In genomic region chr2:50674151-50674855, GRCm38 (mm10) we compare ENCODE assay signal across 21 mouse cellular contexts.
DNase-seq lines count a peak whose midpoint lies in the region; ATAC-seq lines count a peak whose summit lies in the region.
"Had no signal": no experiment of that assay in that cellular context is flagged by ENCODE, and none has a peak within 500 bp of the region (broad histone marks: within the 10 kb centered on the region; RNA-seq: fewer than 3 reads in every experiment).

No protein-coding gene starts in this region.

- no peak overlapping the region for H3K4me3 ChIP-seq in heart, embryonic 12.5 days
- H3K4me3 ChIP-seq in hindbrain, embryonic 14.5 days (replicated peaks; ENCODE audit: low read length), result no peak overlapping the region
- H3K4me3 ChIP-seq: embryonic facial prominence, embryonic 15.5 days; forebrain, embryonic 10.5 days; limb, embryonic 15.5 days; liver, embryonic 15.5 days; midbrain, embryonic 13.5 days; neural tube, embryonic 13.5 days had no signal

- no peak overlapping the region for H3K27ac ChIP-seq in heart, embryonic 12.5 days (ENCODE audit: poor library complexity, severe bottlenecking)
- no peak overlapping the region for H3K27ac ChIP-seq in hindbrain, embryonic 14.5 days
- H3K27ac ChIP-seq: embryonic facial prominence, embryonic 15.5 days; forebrain, embryonic 10.5 days; hindbrain, postnatal 0 days; limb, embryonic 15.5 days; liver, embryonic 15.5 days; midbrain, embryonic 13.5 days; neural tube, embryonic 13.5 days had no signal

- H3K4me2 ChIP-seq in heart, embryonic 12.5 days, result no peak overlapping the region
- no peak overlapping the region for H3K4me2 ChIP-seq in hindbrain, embryonic 14.5 days (replicated peaks)
- H3K4me2 ChIP-seq: embryonic facial prominence, embryonic 15.5 days; limb, embryonic 15.5 days; liver, embryonic 15.5 days; midbrain, embryonic 13.5 days; neural tube, embryonic 13.5 days had no signal

- H3K36me3 ChIP-seq in heart, embryonic 12.5 days, result no peaks in the 10 kb centered on the region
- H3K36me3 ChIP-seq in hindbrain, embryonic 14.5 days (replicated peaks; ENCODE audit: control insufficient read depth, insufficient read depth), result no peaks in the 10 kb centered on the region
- H3K36me3 ChIP-seq: embryonic facial prominence, embryonic 15.5 days; forebrain, embryonic 10.5 days; limb, embryonic 15.5 days; liver, embryonic 15.5 days; midbrain, embryonic 13.5 days; neural tube, embryonic 13.5 days had no signal

- ATAC-seq in heart, embryonic 12.5 days (ENCODE audit: insufficient number of reproducible peaks, low FRiP score), result no peak
- no peak for ATAC-seq in hindbrain, embryonic 14.5 days (ENCODE audit: low FRiP score)
- ATAC-seq: forebrain, postnatal 0 days; hindbrain, postnatal 0 days; intestine, postnatal 0 days; midbrain, embryonic 13.5 days had no signal

- 0 out of 2 replicates have a peak, but pooled peaks cover 3% of the 10 kb centered on the region for H3K9me3 ChIP-seq in heart, embryonic 12.5 days (replicated peaks)
- H3K9me3 ChIP-seq in hindbrain, embryonic 14.5 days (ENCODE audit: control insufficient read depth, low read length), result no peaks in the 10 kb centered on the region
- H3K9me3 ChIP-seq: embryonic facial prominence, embryonic 15.5 days; limb, embryonic 15.5 days; liver, embryonic 15.5 days; midbrain, embryonic 13.5 days; neural tube, embryonic 13.5 days had no signal

- peak; percentile 41 to 42 for DNase-seq in heart, adult 9 months (ENCODE audit: low spot score in 2 of 2)
- DNase-seq in 3134 (ENCODE audit: extremely low read depth, insufficient read length, low spot score) (peak; percentile 23), NIH3T3 (ENCODE audit: low read depth) (peak; percentile 55)
- DNase-seq in lung, postnatal 14 days, result peak; percentile 46
- DNase-seq in hindbrain, embryonic 14.5 days (ENCODE audit: low spot score), result no peak
- DNase-seq in cerebellum, adult 9-11 months, result no peak
- DNase-seq: adrenal gland, postnatal 25 days; cerebellum, adult 11-12 months; cerebellum, postnatal 36 days; forebrain, postnatal 0 days; spleen, adult 18-20 months; thymus, adult 2 months had no signal

- H3K9ac ChIP-seq in heart, embryonic 12.5 days, result no peak overlapping the region
- H3K9ac ChIP-seq in hindbrain, embryonic 14.5 days, result no peak overlapping the region
- H3K9ac ChIP-seq: embryonic facial prominence, embryonic 15.5 days; forebrain, postnatal 0 days; limb, embryonic 15.5 days; liver, embryonic 15.5 days; midbrain, embryonic 13.5 days; neural tube, embryonic 13.5 days had no signal

- H3K4me1 ChIP-seq in heart, embryonic 12.5 days (replicated peaks), result no peaks in the 10 kb centered on the region
- H3K4me1 ChIP-seq in hindbrain, embryonic 14.5 days (replicated peaks; ENCODE audit: control insufficient read depth, insufficient read depth, low read length), result no peaks in the 10 kb centered on the region
- H3K4me1 ChIP-seq: embryonic facial prominence, embryonic 15.5 days; forebrain, embryonic 10.5 days; liver, embryonic 15.5 days; midbrain, embryonic 13.5 days; neural tube, embryonic 13.5 days had no signal

- WGBS in heart, embryonic 12.5 days, result 69% methylated on average over 7 of the region's 7 CpGs
- WGBS in hindbrain, embryonic 14.5 days, result 93% methylated on average over 7 of the region's 7 CpGs

- H3K27me3 ChIP-seq in heart, embryonic 12.5 days (replicated peaks), result no peaks in the 10 kb centered on the region
- H3K27me3 ChIP-seq in hindbrain, embryonic 14.5 days (ENCODE audit: control insufficient read depth, insufficient read depth, low read length), result no peaks in the 10 kb centered on the region
- H3K27me3 ChIP-seq: embryonic facial prominence, embryonic 15.5 days; limb, embryonic 15.5 days; liver, embryonic 15.5 days; midbrain, embryonic 13.5 days; neural tube, embryonic 13.5 days had no signal

Comparison
In these comparisons a context has a peak if more than half of its experiments do, and no peak if none do; other contexts are left out.
1. DNase-seq: peak in heart, adult 9 months (2 of 2), 3134 (single experiment), NIH3T3 (single experiment) and lung, postnatal 14 days (single experiment); none in hindbrain, embryonic 14.5 days (single experiment) and cerebellum, adult 9-11 months (single experiment).